Mouse (Mus musculus) ES-E14 (cell line): ENCODE results near the gene Poldip3. TPM values are rescaled to one million over a fixed set of nuclear protein-coding genes. Genes with fewer than 3 reads are reported as not detected.

Experiments used
- DNase-seq: peaks from one replicate; pipeline ENCODE4 v3.0.0-alpha.2; 2013; ENCODE audit warnings: low read depth, low spot score
- H3K27ac ChIP-seq: 2 replicates; pipeline ENCODE4 v1.5.1; 2012; ENCODE audit warnings: low read depth, mild to moderate bottlenecking, low read length, moderate library complexity, mixed read lengths; ENCODE audit not compliant: poor library complexity, insufficient read depth, severe bottlenecking
- H3K36me3 ChIP-seq: 2 replicates; pipeline ENCODE4 v1.6.1; 2012; ENCODE audit warnings: mild to moderate bottlenecking, low read length, moderate library complexity, mixed read lengths; ENCODE audit not compliant: control insufficient read depth, poor library complexity, insufficient read depth, severe bottlenecking
- H3K4me1 ChIP-seq, 2 experiments: fragments of 150-350 bp in 1 of 2; sonication (generic) in 1 of 2; 2 replicates each; pipeline ENCODE4 v1.6.1; 2012; ENCODE audit warnings: low read length in 2 of 2, mild to moderate bottlenecking in 1 of 2, mixed read lengths in 1 of 2; ENCODE audit not compliant: control insufficient read depth in 2 of 2, insufficient read depth in 2 of 2, poor library complexity in 1 of 2
- H3K4me3 ChIP-seq, 2 experiments: fragments of 150-350 bp in 1 of 2; sonication (generic) in 1 of 2; 2 replicates each; pipeline ENCODE4 v1.5.1; 2012; ENCODE audit warnings: low read length in 2 of 2, low read depth in 1 of 2, mild to moderate bottlenecking in 1 of 2, mixed read lengths in 1 of 2; ENCODE audit not compliant: insufficient read depth in 1 of 2, poor library complexity in 1 of 2, severe bottlenecking in 1 of 2
- H3K9ac ChIP-seq: 2 replicates; pipeline ENCODE4 v1.6.1; 2012; ENCODE audit warnings: low read depth, mild to moderate bottlenecking, low read length, mixed read lengths; ENCODE audit not compliant: poor library complexity, insufficient read depth, severe bottlenecking
- H3K9me3 ChIP-seq: fragments of 150-350 bp; sonication (generic); 2 replicates; pipeline ENCODE4 v1.6.1; 2012; ENCODE audit warnings: low read depth, mild to moderate bottlenecking, low read length; ENCODE audit not compliant: control insufficient read depth, insufficient read depth
- CHD2 ChIP-seq: IDR thresholded peaks from 2 replicates; pipeline ENCODE4 v1.6.1; 2014; ENCODE audit warnings: mild to moderate bottlenecking, low read depth, low read length, inconsistent platforms
- HCFC1 ChIP-seq: IDR thresholded peaks from 2 replicates; pipeline ENCODE4 v1.6.1; 2012; ENCODE audit warnings: low read length, inconsistent platforms, borderline replicate concordance; ENCODE audit not compliant: insufficient read depth
- MAFK ChIP-seq: IDR thresholded peaks from 2 replicates; pipeline ENCODE4 v1.6.1; 2014; ENCODE audit warnings: mild to moderate bottlenecking, low read depth, low read length, inconsistent platforms; ENCODE audit not compliant: insufficient read depth
- ZC3H11A ChIP-seq: IDR thresholded peaks from 2 replicates; pipeline ENCODE4 v1.6.1; 2012; ENCODE audit warnings: low read depth, mild to moderate bottlenecking, inconsistent platforms, low read length, borderline replicate concordance
- ZNF384 ChIP-seq: IDR thresholded peaks from 2 replicates; pipeline ENCODE4 v1.6.1; 2012; ENCODE audit warnings: low read depth, low read length, inconsistent platforms
- in situ Hi-C, 2 experiments: fragments of 600-800 bp; cut with MboI; formaldehyde crosslinking; loops; one replicate each; pipeline ENCODE4 v1.15.1; 2025; ENCODE audit warnings: low sequenced_read_pairs in 2 of 2, inconsistent platforms in 1 of 2; ENCODE audit not compliant: unreplicated experiment in 2 of 2
- total RNA-seq: library from RNA; depleted of rRNA; stranded (reverse); fragments of 300-350 nt; gene quantifications from 2 replicates; pipeline ENCODE4 v1.2.3, GENCODE M21; 2012

Gene Poldip3
- total RNA-seq, 1 experiment: 165 TPM

GRCm38 (mm10) chr15:83107814-83108213 is 41.4 kb downstream of the Poldip3 start:
- in situ Hi-C loops: no loop called here
- no peak for TF ChIP-seq HCFC1
- no peak for TF ChIP-seq CHD2
- no peak for TF ChIP-seq ZC3H11A
- no peak for TF ChIP-seq MAFK
- TF ChIP-seq ZNF384: no peak
- Histone ChIP-seq H3K4me3 (no peak overlapping the region), H3K36me3 (peaks cover 6% of the 10 kb centered on the region; the same call in 1 of the 2 replicates), H3K9me3 (peaks cover 5% of the 10 kb centered on the region), H3K9ac (no peak overlapping the region), H3K27ac (no peak overlapping the region), H3K4me1 (no peaks in the 10 kb centered on the region)
- no peak for DNase-seq

- Histone ChIP-seq H3K27ac (no peak overlapping the region), H3K4me3 (no peak overlapping the region), H3K9me3 (peaks cover under 1% of the 10 kb centered on the region; the same call in 1 of the 2 replicates), H3K9ac (no peak overlapping the region), H3K36me3 (peaks cover 2% of the 10 kb centered on the region; the same call in 1 of the 2 replicates), H3K4me1 (no peaks in the 10 kb centered on the region)
- no peak for DNase-seq
- in situ Hi-C loops: no loop called here
- TF ChIP-seq HCFC1: no peak
- TF ChIP-seq CHD2: no peak
- TF ChIP-seq MAFK: no peak
- no peak for TF ChIP-seq ZNF384
- no peak for TF ChIP-seq ZC3H11A
Measured at GRCm38 (mm10) chr15:83106426-83106825, 42.8 kb downstream of the Poldip3 start.

GRCm38 (mm10) chr15:83103111-83103510 is 46.1 kb downstream of the Poldip3 start:
- Histone ChIP-seq H3K4me1 (peaks cover 0 to 7% of the 10 kb centered on the region in 2 experiments; a peak in 1 of 4 replicates), H3K36me3 (peaks cover 2% of the 10 kb centered on the region; the same call in 1 of the 2 replicates), H3K27ac (no peak overlapping the region), H3K9ac (no peak overlapping the region), H3K9me3 (no peaks in the 10 kb centered on the region), H3K4me3 (no peak overlapping the region)
- TF ChIP-seq MAFK: no peak
- TF ChIP-seq CHD2: no peak
- TF ChIP-seq ZNF384: no peak
- no peak for TF ChIP-seq HCFC1
- TF ChIP-seq ZC3H11A: no peak
- in situ Hi-C loops: no loop called here
- no peak for DNase-seq

- in situ Hi-C loops: no loop called here
- 0 out of 2 replicates have a peak overlapping the region, but pooled peaks have one; percentile 14 for H3K27ac ChIP-seq
- no peak for DNase-seq
Measured at GRCm38 (mm10) chr15:83100332-83100662, 48.9 kb downstream of the Poldip3 start.

More at GRCm38 (mm10) chr15:83100332-83100662, 48.9 kb downstream of the Poldip3 start:
- TF ChIP-seq ZC3H11A (no peak), CHD2 (no peak), HCFC1 (no peak), ZNF384 (no peak), MAFK (no peak)
- peaks cover 0 to 12% of the 10 kb centered on the region in 2 experiments; a peak in 1 of 4 replicates for H3K4me1 ChIP-seq
- peak overlapping the region; percentile 84 for H3K9ac ChIP-seq
- H3K9me3 ChIP-seq: no peaks in the 10 kb centered on the region
- peak overlapping the region; percentile 68 to 87 for H3K4me3 ChIP-seq
- no peaks in the 10 kb centered on the region for H3K36me3 ChIP-seq
